Mouse (Mus musculus) ES-E14 (cell line): Measurements from ENCODE around the gene Chrnb1. TPM values are rescaled to one million over a fixed set of nuclear protein-coding genes. Genes with fewer than 3 reads are reported as not detected.

ENCODE experiments used
- DNase-seq: peaks from one replicate; pipeline ENCODE4 v3.0.0-alpha.2; 2013; ENCODE audit warnings: low read depth, low spot score
- H3K27ac ChIP-seq: 2 replicates; pipeline ENCODE4 v1.5.1; 2012; ENCODE audit warnings: low read depth, mild to moderate bottlenecking, low read length, moderate library complexity, mixed read lengths; ENCODE audit not compliant: poor library complexity, insufficient read depth, severe bottlenecking
- H3K36me3 ChIP-seq: 2 replicates; pipeline ENCODE4 v1.6.1; 2012; ENCODE audit warnings: mild to moderate bottlenecking, low read length, moderate library complexity, mixed read lengths; ENCODE audit not compliant: control insufficient read depth, poor library complexity, insufficient read depth, severe bottlenecking
- H3K4me1 ChIP-seq, 2 experiments: fragments of 150-350 bp in 1 of 2; sonication (generic) in 1 of 2; 2 replicates each; pipeline ENCODE4 v1.6.1; 2012; ENCODE audit warnings: low read length in 2 of 2, mild to moderate bottlenecking in 1 of 2, mixed read lengths in 1 of 2; ENCODE audit not compliant: control insufficient read depth in 2 of 2, insufficient read depth in 2 of 2, poor library complexity in 1 of 2
- H3K4me3 ChIP-seq, 2 experiments: fragments of 150-350 bp in 1 of 2; sonication (generic) in 1 of 2; 2 replicates each; pipeline ENCODE4 v1.5.1; 2012; ENCODE audit warnings: low read length in 2 of 2, low read depth in 1 of 2, mild to moderate bottlenecking in 1 of 2, mixed read lengths in 1 of 2; ENCODE audit not compliant: insufficient read depth in 1 of 2, poor library complexity in 1 of 2, severe bottlenecking in 1 of 2
- H3K9ac ChIP-seq: 2 replicates; pipeline ENCODE4 v1.6.1; 2012; ENCODE audit warnings: low read depth, mild to moderate bottlenecking, low read length, mixed read lengths; ENCODE audit not compliant: poor library complexity, insufficient read depth, severe bottlenecking
- H3K9me3 ChIP-seq: fragments of 150-350 bp; sonication (generic); 2 replicates; pipeline ENCODE4 v1.6.1; 2012; ENCODE audit warnings: low read depth, mild to moderate bottlenecking, low read length; ENCODE audit not compliant: control insufficient read depth, insufficient read depth
- CHD2 ChIP-seq: IDR thresholded peaks from 2 replicates; pipeline ENCODE4 v1.6.1; 2014; ENCODE audit warnings: mild to moderate bottlenecking, low read depth, low read length, inconsistent platforms
- HCFC1 ChIP-seq: IDR thresholded peaks from 2 replicates; pipeline ENCODE4 v1.6.1; 2012; ENCODE audit warnings: low read length, inconsistent platforms, borderline replicate concordance; ENCODE audit not compliant: insufficient read depth
- MAFK ChIP-seq: IDR thresholded peaks from 2 replicates; pipeline ENCODE4 v1.6.1; 2014; ENCODE audit warnings: mild to moderate bottlenecking, low read depth, low read length, inconsistent platforms; ENCODE audit not compliant: insufficient read depth
- ZC3H11A ChIP-seq: IDR thresholded peaks from 2 replicates; pipeline ENCODE4 v1.6.1; 2012; ENCODE audit warnings: low read depth, mild to moderate bottlenecking, inconsistent platforms, low read length, borderline replicate concordance
- ZNF384 ChIP-seq: IDR thresholded peaks from 2 replicates; pipeline ENCODE4 v1.6.1; 2012; ENCODE audit warnings: low read depth, low read length, inconsistent platforms
- in situ Hi-C, 2 experiments: fragments of 600-800 bp; cut with MboI; formaldehyde crosslinking; loops; one replicate each; pipeline ENCODE4 v1.15.1; 2025; ENCODE audit warnings: low sequenced_read_pairs in 2 of 2, inconsistent platforms in 1 of 2; ENCODE audit not compliant: unreplicated experiment in 2 of 2
- total RNA-seq: library from RNA; depleted of rRNA; stranded (reverse); fragments of 300-350 nt; gene quantifications from 2 replicates; pipeline ENCODE4 v1.2.3, GENCODE M21; 2012

The Chrnb1 gene
- total RNA-seq, 1 experiment = 3.8 TPM

- DNase-seq = no peak
- in situ Hi-C loops = no loop called here
- no peaks in the 10 kb centered on the region for H3K36me3 ChIP-seq
- H3K9me3 ChIP-seq = no peaks in the 10 kb centered on the region
- peak overlapping the region; percentile 77 for H3K9ac ChIP-seq
- TF ChIP-seq CHD2 (no peak), MAFK (no peak), ZC3H11A (no peak), HCFC1 (no peak), ZNF384 (no peak)
- no peak overlapping the region for H3K27ac ChIP-seq
- H3K4me3 ChIP-seq = peak overlapping the region; percentile 85 to 100
- H3K4me1 ChIP-seq = peaks cover 0 to 1% of the 10 kb centered on the region in 2 experiments; a peak in 1 of 4 replicates
Observed at GRCm38 (mm10) chr11:69836703-69837576, 41.2 kb upstream of the Chrnb1 start.

- Histone ChIP-seq H3K9ac (no peak overlapping the region), H3K4me3 (no peak overlapping the region), H3K27ac (no peak overlapping the region)
Observed at GRCm38 (mm10) chr11:69835966-69836335, 40.2 kb upstream of the Chrnb1 start.

GRCm38 (mm10) chr11:69835326-69835965 lies 39.7 kb upstream of the Chrnb1 start:
- in situ Hi-C loops = no loop called here
- Histone ChIP-seq H3K4me1 (peaks cover 0 to 1% of the 10 kb centered on the region in 2 experiments; a peak in 1 of 4 replicates), H3K36me3 (no peaks in the 10 kb centered on the region), H3K4me3 (no peak overlapping the region), H3K27ac (no peak overlapping the region), H3K9ac (no peak overlapping the region), H3K9me3 (no peaks in the 10 kb centered on the region)
- DNase-seq = no peak
- TF ChIP-seq MAFK = no peak
- TF ChIP-seq CHD2 = no peak
- TF ChIP-seq ZNF384 = no peak
- no peak for TF ChIP-seq HCFC1
- TF ChIP-seq ZC3H11A = no peak

More at GRCm38 (mm10) chr11:69835966-69836335, 40.2 kb upstream of the Chrnb1 start:
- TF ChIP-seq ZNF384 (no peak), ZC3H11A (no peak), HCFC1 (no peak), MAFK (no peak), CHD2 (no peak)
- no peaks in the 10 kb centered on the region for H3K9me3 ChIP-seq
- no peak for DNase-seq
- in situ Hi-C loops = no loop called here
- H3K36me3 ChIP-seq = no peaks in the 10 kb centered on the region
- peaks cover 0 to 1% of the 10 kb centered on the region in 2 experiments; a peak in 1 of 4 replicates for H3K4me1 ChIP-seq

- Histone ChIP-seq H3K9me3 (no peaks in the 10 kb centered on the region), H3K9ac (peak overlapping the region; percentile 55), H3K4me1 (peaks cover 0 to 5% of the 10 kb centered on the region in 2 experiments; a peak in 3 of 4 replicates), H3K4me3 (peak overlapping the region; percentile 70 to 76), H3K36me3 (no peaks in the 10 kb centered on the region), H3K27ac (no peak overlapping the region)
- in situ Hi-C loops = no loop called here
- DNase-seq = no peak
- TF ChIP-seq ZNF384 (no peak), HCFC1 (no peak)
Observed at GRCm38 (mm10) chr11:69834001-69834549, 38.3 kb upstream of the Chrnb1 start.
